In the genomic region with DNA sequence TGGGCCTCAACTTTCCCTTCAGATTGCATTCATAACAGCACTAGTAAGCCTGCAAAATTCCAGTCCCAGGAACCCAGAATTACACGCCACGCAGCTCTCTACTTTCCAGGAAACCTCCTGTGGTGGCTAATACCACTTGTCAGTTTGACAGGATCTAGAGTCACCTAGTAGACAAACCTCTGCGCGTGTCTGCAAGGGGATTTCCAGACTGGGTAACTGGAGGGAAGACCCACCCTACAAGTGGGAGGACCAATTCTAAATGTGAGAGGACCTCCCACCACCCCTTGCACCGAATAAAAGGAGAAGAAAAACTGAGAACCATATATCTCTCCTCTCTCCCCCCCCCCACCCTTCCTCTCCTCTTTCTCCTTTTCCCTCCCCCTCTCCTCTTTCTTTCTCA, we compare ENCODE assay signal across 25 mouse cellular contexts.
"Had no signal": no experiment of that assay in that cellular context is flagged by ENCODE, and none has a peak within 500 bp of the region (broad histone marks: within the 10 kb centered on the region; RNA-seq: fewer than 3 reads in every experiment).

No protein-coding gene starts in this region.

- H3K27ac ChIP-seq: heart, adult 2 months; heart, embryonic 13.5 days; heart, embryonic 15.5 days; hindbrain, embryonic 10.5 days; hindbrain, embryonic 12.5 days; hindbrain, embryonic 14.5 days; kidney, embryonic 15.5 days; kidney, postnatal 0 days; limb, embryonic 12.5 days; liver, embryonic 13.5 days; liver, embryonic 15.5 days had no signal

- DNase-seq: gastrocnemius, postnatal 14 days; heart, adult 11 months; heart, adult 2 months; heart, postnatal 14 days; heart, postnatal 4 days; kidney, adult 11 months; kidney, adult 2 months; kidney, adult 9 months; kidney, postnatal 14 days; kidney, postnatal 36 days; layer of hippocampus, postnatal 36 days; left cerebral cortex, postnatal 4 days; liver; liver, embryonic 13.5 days had no signal

- H3K4me3 ChIP-seq: heart, adult 2 months; heart, embryonic 13.5 days; heart, embryonic 15.5 days; hindbrain, embryonic 10.5 days; hindbrain, embryonic 12.5 days; kidney, embryonic 15.5 days; limb, embryonic 12.5 days; liver, embryonic 13.5 days; liver, embryonic 15.5 days had no signal

- H3K27me3 ChIP-seq: heart, embryonic 13.5 days; heart, embryonic 15.5 days; hindbrain, embryonic 12.5 days; kidney, embryonic 15.5 days; limb, embryonic 12.5 days; liver, embryonic 13.5 days; liver, embryonic 15.5 days had no signal

- ATAC-seq: hindbrain, embryonic 16.5 days; intestine, embryonic 16.5 days had no signal

- H3K4me1 ChIP-seq: limb, embryonic 12.5 days; liver, embryonic 13.5 days; liver, embryonic 15.5 days had no signal

- H3K36me3 ChIP-seq: heart, embryonic 13.5 days; heart, embryonic 15.5 days; hindbrain, embryonic 10.5 days; limb, embryonic 12.5 days; liver, embryonic 13.5 days; liver, embryonic 15.5 days had no signal

- H3K9me3 ChIP-seq: heart, embryonic 13.5 days; heart, embryonic 15.5 days; hindbrain, embryonic 10.5 days; hindbrain, embryonic 12.5 days; kidney, embryonic 15.5 days; limb, embryonic 12.5 days; liver, embryonic 13.5 days; liver, embryonic 15.5 days had no signal
